Mouse (Mus musculus) ES-E14 (cell line): Measurements from ENCODE around the gene A2ml1. TPM values are rescaled to one million over a fixed set of nuclear protein-coding genes. Genes with fewer than 3 reads are reported as not detected.
"Not testable (repeated sequence)": the region's sequence is repeated elsewhere in the genome, so short reads cannot be mapped to it uniquely, and the experiment has no call there.

ENCODE experiments used
- DNase-seq: peaks from one replicate; pipeline ENCODE4 v3.0.0-alpha.2; 2013; ENCODE audit warnings: low read depth, low spot score
- H3K27ac ChIP-seq: 2 replicates; pipeline ENCODE4 v1.5.1; 2012; ENCODE audit warnings: low read depth, mild to moderate bottlenecking, low read length, moderate library complexity, mixed read lengths; ENCODE audit not compliant: poor library complexity, insufficient read depth, severe bottlenecking
- H3K36me3 ChIP-seq: 2 replicates; pipeline ENCODE4 v1.6.1; 2012; ENCODE audit warnings: mild to moderate bottlenecking, low read length, moderate library complexity, mixed read lengths; ENCODE audit not compliant: control insufficient read depth, poor library complexity, insufficient read depth, severe bottlenecking
- H3K4me1 ChIP-seq, 2 experiments: fragments of 150-350 bp in 1 of 2; sonication (generic) in 1 of 2; 2 replicates each; pipeline ENCODE4 v1.6.1; 2012; ENCODE audit warnings: low read length in 2 of 2, mild to moderate bottlenecking in 1 of 2, mixed read lengths in 1 of 2; ENCODE audit not compliant: control insufficient read depth in 2 of 2, insufficient read depth in 2 of 2, poor library complexity in 1 of 2
- H3K4me3 ChIP-seq, 2 experiments: fragments of 150-350 bp in 1 of 2; sonication (generic) in 1 of 2; 2 replicates each; pipeline ENCODE4 v1.5.1; 2012; ENCODE audit warnings: low read length in 2 of 2, low read depth in 1 of 2, mild to moderate bottlenecking in 1 of 2, mixed read lengths in 1 of 2; ENCODE audit not compliant: insufficient read depth in 1 of 2, poor library complexity in 1 of 2, severe bottlenecking in 1 of 2
- H3K9ac ChIP-seq: 2 replicates; pipeline ENCODE4 v1.6.1; 2012; ENCODE audit warnings: low read depth, mild to moderate bottlenecking, low read length, mixed read lengths; ENCODE audit not compliant: poor library complexity, insufficient read depth, severe bottlenecking
- H3K9me3 ChIP-seq: fragments of 150-350 bp; sonication (generic); 2 replicates; pipeline ENCODE4 v1.6.1; 2012; ENCODE audit warnings: low read depth, mild to moderate bottlenecking, low read length; ENCODE audit not compliant: control insufficient read depth, insufficient read depth
- CHD2 ChIP-seq: IDR thresholded peaks from 2 replicates; pipeline ENCODE4 v1.6.1; 2014; ENCODE audit warnings: mild to moderate bottlenecking, low read depth, low read length, inconsistent platforms
- HCFC1 ChIP-seq: IDR thresholded peaks from 2 replicates; pipeline ENCODE4 v1.6.1; 2012; ENCODE audit warnings: low read length, inconsistent platforms, borderline replicate concordance; ENCODE audit not compliant: insufficient read depth
- MAFK ChIP-seq: IDR thresholded peaks from 2 replicates; pipeline ENCODE4 v1.6.1; 2014; ENCODE audit warnings: mild to moderate bottlenecking, low read depth, low read length, inconsistent platforms; ENCODE audit not compliant: insufficient read depth
- ZC3H11A ChIP-seq: IDR thresholded peaks from 2 replicates; pipeline ENCODE4 v1.6.1; 2012; ENCODE audit warnings: low read depth, mild to moderate bottlenecking, inconsistent platforms, low read length, borderline replicate concordance
- ZNF384 ChIP-seq: IDR thresholded peaks from 2 replicates; pipeline ENCODE4 v1.6.1; 2012; ENCODE audit warnings: low read depth, low read length, inconsistent platforms
- in situ Hi-C, 2 experiments: fragments of 600-800 bp; cut with MboI; formaldehyde crosslinking; loops; one replicate each; pipeline ENCODE4 v1.15.1; 2025; ENCODE audit warnings: low sequenced_read_pairs in 2 of 2, inconsistent platforms in 1 of 2; ENCODE audit not compliant: unreplicated experiment in 2 of 2
- total RNA-seq: library from RNA; depleted of rRNA; stranded (reverse); fragments of 300-350 nt; gene quantifications from 2 replicates; pipeline ENCODE4 v1.2.3, GENCODE M21; 2012; rRNA removed

The A2ml1 gene
- not detected in 2 replicates for total RNA-seq

DNA sequence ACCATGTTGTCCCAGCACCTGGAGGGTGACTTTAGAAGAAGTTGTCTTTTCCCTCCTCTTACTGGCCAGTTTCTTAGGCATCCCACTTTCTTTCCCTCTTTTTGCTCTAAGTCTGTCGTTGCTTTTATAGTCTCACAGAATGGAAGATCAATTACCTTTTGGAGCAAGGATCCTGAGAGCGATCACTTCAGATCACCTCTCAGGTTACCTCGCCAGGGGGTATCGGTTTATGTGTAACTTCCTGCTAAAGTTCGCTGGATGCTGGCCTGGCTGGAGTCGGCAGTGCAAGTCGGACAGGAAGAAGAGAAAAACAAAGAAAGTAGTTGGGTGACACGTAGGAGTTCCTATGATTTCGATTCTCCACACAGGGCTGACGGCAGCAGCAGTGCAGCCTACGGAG is at the start of gene A2ml1:
Gene A2ml1 (minus strand): TSS at position 101 of the 400 bp plus-strand sequence.
- no peak within 1 kb of the TSS for H3K27ac ChIP-seq
- in situ Hi-C loops, result no loop called here
- no peak for DNase-seq
- no peaks in the 10 kb centered on the region for H3K36me3 ChIP-seq
- no peaks in the 10 kb centered on the region for H3K9me3 ChIP-seq
- H3K9ac ChIP-seq, result no peak within 1 kb of the TSS
- no peak within 1 kb of the TSS for H3K4me3 ChIP-seq
- no peaks in the 10 kb centered on the region for H3K4me1 ChIP-seq
- TF ChIP-seq ZNF384, result no peak
- no peak for TF ChIP-seq HCFC1
- no peak for TF ChIP-seq ZC3H11A
- TF ChIP-seq MAFK, result no peak
- TF ChIP-seq CHD2, result no peak

DNA sequence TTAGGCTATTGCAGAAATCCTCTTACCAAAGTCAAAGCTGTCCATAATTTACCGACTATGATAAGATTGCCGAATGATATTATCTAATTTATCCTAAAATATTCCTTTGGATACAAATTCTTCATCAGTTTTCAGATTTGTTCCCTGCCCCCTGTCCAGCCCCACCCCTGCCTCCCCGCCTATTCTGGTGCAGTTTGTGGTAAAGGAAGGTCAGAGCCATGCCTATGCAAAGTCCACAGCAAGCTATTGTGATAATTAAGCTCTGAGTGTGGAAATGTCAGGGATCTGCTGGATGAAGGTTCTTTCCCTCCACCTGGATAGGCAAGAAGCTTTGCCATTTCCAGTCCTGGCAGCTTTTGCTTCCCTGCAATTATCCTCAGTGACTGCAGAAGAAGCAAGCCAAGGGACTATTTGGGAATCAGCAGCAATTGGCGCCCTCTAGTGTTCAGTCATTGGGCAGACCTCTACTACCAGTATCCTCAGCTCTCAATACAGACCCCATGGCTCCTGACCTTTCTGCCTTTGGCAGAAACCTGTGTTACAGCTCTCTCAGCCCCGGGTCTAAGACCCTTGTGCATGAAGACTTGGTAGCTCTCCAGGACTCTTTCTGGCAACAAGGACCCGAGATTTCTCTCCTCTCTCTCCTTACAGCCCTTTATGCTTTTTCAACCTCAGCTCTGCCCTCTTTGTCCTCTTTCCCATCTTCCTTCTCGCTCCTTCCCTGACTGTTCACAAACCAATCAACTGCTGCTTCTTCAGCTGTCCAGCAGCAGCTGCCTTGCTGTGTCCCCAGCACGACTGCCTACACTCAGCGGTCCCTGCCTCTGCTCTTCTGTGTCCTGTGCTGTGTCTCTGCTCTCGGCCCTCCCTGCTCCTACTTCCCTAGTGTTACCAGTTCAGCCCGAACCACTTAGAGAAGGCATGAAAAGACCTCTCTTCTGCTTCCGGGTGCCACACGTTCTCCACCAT is 48.6 kb upstream of the A2ml1 start:
- in situ Hi-C loops, H3K27ac ChIP-seq, H3K4me1 ChIP-seq, H3K9ac ChIP-seq, H3K36me3 ChIP-seq, H3K9me3 ChIP-seq: not testable (repeated sequence)
- TF ChIP-seq ZC3H11A, result 0 out of 2 replicates have a peak, but pooled peaks have one; percentile 41
- DNase-seq, result peak; percentile 49
- H3K4me3 ChIP-seq, result peak overlapping the region in 1 of 2 experiments; percentile 17; a peak in 1 of 4 replicates

- H3K9ac ChIP-seq, H3K9me3 ChIP-seq, DNase-seq, H3K36me3 ChIP-seq, H3K27ac ChIP-seq, H3K4me3 ChIP-seq, in situ Hi-C loops, H3K4me1 ChIP-seq: not testable (repeated sequence)
Measured at GRCm38 (mm10) chr6:128625246-128625645, 43.8 kb upstream of the A2ml1 start.

DNA sequence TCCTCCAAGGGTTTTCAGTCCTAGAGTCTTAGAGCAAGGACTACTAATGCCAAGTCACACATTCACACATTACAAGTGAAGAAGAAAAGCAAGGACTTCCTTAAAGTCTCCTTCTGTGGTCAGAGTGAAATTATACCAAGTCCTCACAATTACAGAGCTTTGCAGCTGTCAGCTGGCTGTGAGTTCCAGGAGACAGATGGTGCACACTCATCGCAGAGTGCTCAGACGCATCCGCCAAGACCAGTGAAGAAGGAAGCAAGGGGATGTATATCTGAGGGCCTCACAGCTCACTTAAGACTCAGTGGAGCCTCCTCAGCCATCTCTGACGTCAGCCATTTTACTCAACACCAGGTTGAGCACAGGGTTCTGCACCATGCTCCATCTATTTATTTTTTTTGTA is 43.0 kb upstream of the A2ml1 start:
- no peaks in the 10 kb centered on the region for H3K9me3 ChIP-seq
- no peaks in the 10 kb centered on the region for H3K36me3 ChIP-seq
- H3K4me3 ChIP-seq, result no peak overlapping the region
- DNase-seq, result no peak
- no peak for TF ChIP-seq HCFC1
- TF ChIP-seq ZNF384, result no peak
- TF ChIP-seq CHD2, result no peak
- TF ChIP-seq MAFK, result no peak
- no peak for TF ChIP-seq ZC3H11A
- no peak overlapping the region for H3K27ac ChIP-seq
- H3K4me1 ChIP-seq, result no peaks in the 10 kb centered on the region
- no peak overlapping the region for H3K9ac ChIP-seq
- in situ Hi-C loops, result loop anchor here (5.0 kb wide), 2 partner anchors 163 to 168 kb away; partner anchors contain the start of gene Klrb1c (in 1 of the 2)

DNA sequence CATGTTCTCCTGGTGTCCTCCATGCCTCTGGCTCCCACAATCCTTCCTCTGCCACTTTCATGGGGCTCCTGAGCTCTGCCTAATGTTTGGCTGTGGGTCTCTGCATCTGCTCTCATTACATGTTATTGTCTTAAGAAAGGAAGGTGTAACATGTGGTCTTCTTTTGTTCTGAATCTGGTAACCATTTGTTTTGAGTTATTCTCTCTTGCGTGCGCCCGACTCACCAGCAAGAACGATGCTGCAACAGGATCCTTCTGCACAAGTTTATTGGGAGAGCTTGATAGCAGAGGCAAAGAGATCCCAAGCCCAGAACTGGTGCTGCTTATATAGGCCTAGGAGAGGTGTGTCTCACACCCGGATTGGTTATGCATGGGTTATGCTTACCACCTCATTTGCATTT is 42.0 kb upstream of the A2ml1 start, which contains the start of gene Klrb1a:
Gene Klrb1a (minus strand): TSS at position 101 of the 400 bp plus-strand sequence.
- H3K36me3 ChIP-seq, H3K27ac ChIP-seq, DNase-seq, H3K4me1 ChIP-seq, H3K9ac ChIP-seq, H3K4me3 ChIP-seq, H3K9me3 ChIP-seq: not testable (repeated sequence)
- in situ Hi-C loops, result loop anchor here (5.0 kb wide), 2 partner anchors 164 to 169 kb away; partner anchors contain the start of gene Klrb1c (in 1 of the 2)
